Mouse (Mus musculus) A20 (cell line): ENCODE measurements at regions not wholly inside any gene's neighbourhood (a gene's known extent, or its start where the extent isn't known, plus 50 kb on each side); places are given as distances from the start of the nearest gene placed in this dataset.

ENCODE experiments used
- DNase-seq: peaks from one replicate; pipeline ENCODE4 v3.0.0-alpha.2; 2011; ENCODE audit warnings: low read depth, low spot score

GRCm38 (mm10) chr7:111337053-111337452 is 254.2 kb upstream of the Eif4g2 start:
- peak; percentile 12 for DNase-seq

DNA sequence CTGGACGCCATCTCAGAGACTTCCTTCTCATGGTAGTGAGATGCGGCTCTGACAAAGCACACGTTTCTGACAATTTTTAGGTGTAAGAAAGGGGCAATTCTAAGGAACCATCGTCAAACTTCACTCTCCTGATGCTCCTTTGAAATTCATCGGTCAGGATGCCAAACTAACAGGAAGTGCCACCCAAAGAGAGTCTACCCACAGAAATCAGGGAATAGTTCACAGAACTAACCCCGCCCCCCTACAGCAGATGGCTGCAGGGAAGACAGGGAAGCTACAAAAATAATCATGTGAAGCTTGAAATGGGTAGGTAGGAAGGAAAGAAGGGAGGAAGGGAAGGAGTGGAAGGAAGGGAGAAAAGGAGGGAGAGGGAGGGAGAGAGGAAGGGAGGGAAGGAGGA is 240.1 kb upstream of the Eif4g2 start:
- DNase-seq: no peak

DNA sequence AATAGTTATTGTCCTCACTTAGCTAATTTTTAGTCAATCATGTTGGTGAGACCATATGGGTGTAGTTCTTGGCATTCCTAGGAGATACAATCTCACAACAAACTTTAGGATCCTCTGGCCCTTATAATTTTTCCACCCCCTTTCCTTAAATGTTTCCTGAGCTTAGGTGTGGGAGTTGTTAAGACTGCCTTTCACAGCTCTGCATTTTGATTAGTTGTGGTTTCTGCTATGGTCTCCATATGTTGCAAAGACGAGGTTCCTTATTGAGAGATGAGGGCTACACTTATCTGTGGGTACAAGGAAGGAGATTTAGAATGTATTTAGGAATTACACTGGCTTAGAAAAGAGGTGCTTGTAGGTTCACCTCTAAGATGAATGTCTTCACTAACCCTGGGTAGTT is 237.1 kb upstream of the Eif4g2 start:
- DNase-seq: no peak

GRCm38 (mm10) chr7:111316479-111316990 is 233.7 kb upstream of the Eif4g2 start:
- no peak for DNase-seq

DNA sequence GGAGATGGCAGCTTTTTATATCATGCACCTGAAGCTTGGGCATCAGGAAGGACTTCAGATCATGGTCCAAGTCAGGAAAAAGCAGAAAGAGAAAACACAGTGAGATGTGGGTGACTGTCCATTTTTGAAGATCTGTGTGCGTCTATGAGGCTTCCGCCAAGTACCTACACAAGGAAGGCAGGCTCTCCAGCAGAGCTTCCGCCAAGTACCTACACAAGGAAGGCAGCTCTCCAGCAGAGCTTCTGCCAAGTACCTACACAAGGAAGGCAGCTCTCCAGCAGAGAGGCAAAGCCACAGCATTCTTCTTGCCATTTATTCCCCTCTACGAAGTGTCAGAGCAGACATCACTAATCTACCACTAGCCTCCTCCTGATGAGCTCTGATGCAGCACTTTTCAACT is 231.1 kb upstream of the Eif4g2 start:
- no peak for DNase-seq

GRCm38 (mm10) chr7:111305196-111305595 is 222.4 kb upstream of the Eif4g2 start:
- DNase-seq: peak; percentile 42

- DNase-seq: no peak
Measured at GRCm38 (mm10) chr7:111301791-111302488, 219.1 kb upstream of the Eif4g2 start.

GRCm38 (mm10) chr7:111297174-111297902 is 214.5 kb upstream of the Eif4g2 start:
- no peak for DNase-seq

DNA sequence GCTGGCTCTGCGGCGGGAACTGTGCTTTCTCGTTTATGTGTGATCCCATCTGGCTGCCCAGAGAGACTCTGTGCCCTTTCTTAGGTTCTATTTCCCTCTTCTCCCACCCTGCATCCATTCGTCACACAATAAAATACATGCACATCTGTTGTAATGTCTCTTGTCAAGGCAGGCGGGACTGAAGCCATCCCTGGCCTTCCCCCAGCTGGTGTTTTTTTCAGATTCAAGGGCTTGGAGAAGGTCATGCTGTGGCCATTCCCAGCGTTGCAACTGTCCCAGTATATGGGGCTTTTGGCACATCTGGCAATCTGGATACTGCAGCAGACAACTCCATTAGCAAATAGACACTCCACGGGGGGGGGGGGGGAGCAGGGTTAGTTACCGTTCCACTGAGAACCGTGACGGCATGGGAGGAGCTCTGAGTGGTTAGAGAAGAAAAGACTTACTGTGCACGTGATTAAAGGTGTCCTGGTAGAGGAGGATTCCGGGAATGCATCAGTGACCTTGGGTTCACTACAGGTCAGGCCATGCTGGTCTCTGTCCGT is 200.7 kb upstream of the Eif4g2 start:
- no peak for DNase-seq

DNA sequence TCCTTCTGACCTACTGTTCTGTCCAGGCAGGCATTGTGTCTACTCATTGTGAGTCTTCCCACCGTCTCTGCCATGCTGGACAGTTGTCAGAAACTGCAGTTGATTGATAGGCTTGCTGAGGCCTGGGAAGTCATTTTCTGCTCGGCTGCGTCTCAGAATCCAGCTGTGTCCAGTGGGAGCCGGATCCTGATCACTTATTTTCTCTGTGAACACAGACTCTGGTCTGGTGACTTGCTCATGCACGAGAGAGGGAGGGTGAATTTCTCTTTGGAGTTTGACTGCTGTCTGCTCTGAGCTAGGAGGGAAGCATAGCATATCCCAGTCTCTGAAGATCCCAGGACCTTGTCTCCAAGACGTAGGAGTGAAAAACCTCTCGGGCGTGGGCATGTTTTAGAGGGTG is 199.5 kb upstream of the Eif4g2 start:
- no peak for DNase-seq

DNA sequence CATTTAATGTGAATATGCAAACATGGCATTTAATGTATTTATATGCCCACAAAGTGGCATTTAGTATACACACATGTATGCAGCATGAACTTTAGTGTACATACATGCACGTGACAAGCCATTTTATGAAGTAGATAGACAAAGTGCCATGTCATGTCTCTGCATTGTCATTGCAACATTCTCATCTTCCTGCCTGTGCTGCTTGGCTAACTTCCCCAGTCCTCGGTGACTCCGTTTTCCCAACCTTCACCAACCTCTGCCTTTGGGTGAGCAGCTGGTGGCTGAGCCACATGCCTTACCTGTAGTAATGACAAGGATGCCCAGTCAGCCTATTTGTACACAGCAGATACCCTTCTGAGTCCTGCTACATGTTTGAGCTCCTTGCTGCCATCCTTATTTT is 194.9 kb upstream of the Eif4g2 start:
- DNase-seq: no peak

- DNase-seq: no peak
Measured at GRCm38 (mm10) chr7:111273839-111274238, 191.0 kb upstream of the Eif4g2 start.

- DNase-seq: no peak
Measured at GRCm38 (mm10) chr7:111270874-111271273, 188.0 kb upstream of the Eif4g2 start.

GRCm38 (mm10) chr7:111268197-111268596 is 185.4 kb upstream of the Eif4g2 start:
- DNase-seq: no peak

DNA sequence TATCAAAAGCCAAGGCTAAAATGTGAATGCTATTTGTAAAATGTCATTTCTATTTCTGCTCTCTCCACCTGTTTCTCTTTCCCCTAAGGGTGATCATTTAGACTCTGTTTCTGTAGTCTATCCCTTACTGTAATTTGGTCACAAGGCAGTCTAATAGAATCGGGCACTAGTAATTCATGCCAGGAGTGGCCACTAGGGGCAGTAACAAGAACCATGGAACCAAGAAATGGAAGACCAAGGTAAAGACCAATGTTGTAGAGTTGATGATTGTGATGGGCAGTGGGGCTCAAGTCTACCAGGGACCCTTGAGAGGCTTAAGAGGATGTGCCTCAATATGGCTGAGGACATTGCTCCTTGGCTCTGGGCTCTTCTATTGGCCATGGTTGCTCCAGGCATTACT is 180.5 kb upstream of the Eif4g2 start:
- DNase-seq: peak; percentile 30

DNA sequence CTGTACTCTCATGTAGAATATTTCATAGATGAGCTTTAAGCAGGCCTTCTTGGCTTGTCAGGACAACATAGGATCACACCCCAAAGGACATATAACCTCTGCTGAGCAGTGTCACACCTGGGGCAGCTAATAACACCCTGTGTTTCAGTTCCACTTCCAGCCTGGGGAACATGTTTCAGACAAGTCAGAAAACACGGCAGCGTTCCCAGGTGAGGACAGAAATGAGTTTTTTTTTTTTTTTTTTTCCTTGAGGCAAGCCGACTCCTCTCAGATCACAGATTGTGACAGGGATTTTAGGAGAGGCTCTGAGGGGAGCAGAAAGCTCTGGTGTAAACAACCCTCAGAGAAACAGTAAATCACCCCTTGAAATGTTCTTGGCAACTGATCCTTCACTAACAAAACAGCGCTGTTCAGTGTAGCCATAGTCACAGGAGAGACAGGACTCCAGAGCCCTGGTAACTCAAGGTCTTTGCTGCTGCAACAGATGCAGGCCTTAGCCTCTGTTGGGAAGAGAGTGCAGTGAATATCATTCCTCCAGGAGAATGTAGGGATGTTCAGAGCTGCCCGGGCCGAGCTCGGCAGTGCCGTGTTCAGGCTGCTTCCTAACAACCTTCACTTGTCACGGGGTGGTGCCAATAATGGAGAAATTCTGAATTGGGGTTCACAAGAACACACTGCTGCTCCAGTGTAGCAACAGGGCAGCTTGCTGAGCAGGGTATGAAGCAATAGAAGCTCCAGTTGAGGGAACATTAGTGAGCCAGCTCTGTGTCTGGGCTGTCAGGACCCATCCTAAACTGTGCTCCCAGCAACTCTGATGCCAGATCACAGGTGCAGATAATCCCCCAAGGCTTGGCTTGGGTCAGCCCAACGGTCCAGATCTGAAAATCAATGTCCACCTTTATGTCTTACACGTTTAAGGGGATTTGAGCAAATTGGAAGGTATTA is 177.1 kb upstream of the Eif4g2 start:
- DNase-seq: peak; percentile 54

GRCm38 (mm10) chr7:111257842-111258241 is 175.0 kb upstream of the Eif4g2 start:
- DNase-seq: no peak

DNA sequence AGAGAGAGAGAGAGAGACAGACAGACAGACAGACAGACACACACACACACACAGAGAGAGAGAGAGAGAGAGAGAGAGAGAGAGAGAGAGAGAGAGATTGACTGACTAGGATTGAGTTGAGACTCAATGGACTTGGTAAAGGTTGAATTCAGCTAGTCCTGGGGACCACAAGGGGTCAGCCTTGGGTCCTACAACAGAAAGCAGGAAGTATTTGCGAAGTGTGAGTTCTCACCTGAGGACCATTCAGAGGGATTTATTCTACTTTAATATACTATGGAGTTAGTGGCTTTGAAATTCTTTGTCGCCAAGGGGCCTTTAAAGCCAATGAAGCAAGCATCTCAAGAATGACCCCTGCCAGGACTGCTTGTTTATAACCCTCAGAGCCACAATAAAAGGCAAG is 173.4 kb upstream of the Eif4g2 start:
- peak; percentile 26 for DNase-seq

DNA sequence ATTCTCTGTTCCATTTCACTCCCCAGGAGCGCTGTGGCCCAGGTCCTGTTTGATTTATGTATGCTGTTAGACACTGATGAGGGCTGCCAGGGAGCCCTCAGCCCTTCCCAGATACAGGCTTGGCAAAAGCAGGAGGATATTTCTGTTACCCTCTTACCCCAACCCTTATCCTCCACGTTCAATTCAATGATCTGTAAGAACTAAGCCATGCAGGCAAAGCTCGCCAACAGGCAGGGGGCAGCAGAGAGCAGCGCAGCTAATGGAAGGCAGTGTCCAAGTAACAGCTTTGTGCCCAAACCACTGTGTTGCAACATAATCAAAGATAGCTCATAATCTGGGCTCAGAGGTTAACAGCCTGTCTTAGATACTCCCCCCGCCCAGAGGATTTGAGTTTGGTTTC is 166.8 kb upstream of the Eif4g2 start:
- DNase-seq: peak; percentile 60

DNA sequence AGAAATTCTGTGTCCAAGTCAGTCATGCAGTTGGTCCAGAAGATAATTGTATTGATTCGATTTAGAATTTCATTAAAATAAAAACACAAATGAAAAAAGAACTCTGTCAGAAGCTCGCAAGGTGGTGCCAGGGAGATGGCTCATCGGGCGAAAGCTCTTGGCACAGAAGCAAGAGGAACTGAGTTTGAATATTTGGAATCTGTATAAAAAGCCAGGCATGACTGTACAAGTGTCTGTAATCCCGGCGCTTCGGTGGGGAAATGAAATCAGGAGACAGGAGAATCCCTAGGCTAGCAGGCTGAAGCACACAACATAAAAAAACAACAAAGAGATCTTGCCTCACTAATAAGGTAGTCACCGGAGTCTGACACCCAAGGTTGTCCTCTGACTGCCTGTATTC is 162.7 kb upstream of the Eif4g2 start:
- no peak for DNase-seq

- no peak for DNase-seq
Measured at GRCm38 (mm10) chr7:111245067-111245466, 162.2 kb upstream of the Eif4g2 start.

GRCm38 (mm10) chr7:111243831-111244230 is 161.0 kb upstream of the Eif4g2 start:
- no peak for DNase-seq
